Mouse (Mus musculus) heart, postnatal 0 days (tissue): ENCODE data around the gene Glrb. TPM values are rescaled to one million over a fixed set of nuclear protein-coding genes. Genes with fewer than 3 reads are reported as not detected.

Experiments
- ATAC-seq: fragments of 200-750 bp; cut with Nextera tagmentation; 2 replicates; pipeline ENCODE4 v1.8.0; 2017; ENCODE audit warnings: low read depth, moderate number of reproducible peaks, moderate library complexity; ENCODE audit not compliant: insufficient read depth
- DNase-seq: peaks from one replicate; pipeline ENCODE4 v3.0.0-alpha.2; 2016; ENCODE audit warnings: low spot score
- H3K27ac ChIP-seq: fragments of 300-500 bp; sonication (generic); 2 replicates; pipeline ENCODE4 v1.5.1; 2014; ENCODE audit warnings: low read depth, mild to moderate bottlenecking
- H3K27me3 ChIP-seq: fragments of 300-500 bp; sonication (generic); 2 replicates; pipeline ENCODE4 v1.6.1; 2014; ENCODE audit warnings: low read length, mixed read lengths; ENCODE audit not compliant: control insufficient read depth, insufficient read depth
- H3K36me3 ChIP-seq: fragments of 300-500 bp; sonication (generic); replicated peaks from 2 replicates; pipeline ENCODE4 v1.6.1; 2014; ENCODE audit warnings: low read length, mixed read lengths; ENCODE audit not compliant: control insufficient read depth, insufficient read depth
- H3K4me1 ChIP-seq: fragments of 300-500 bp; sonication (generic); 2 replicates; pipeline ENCODE4 v1.6.1; 2014; ENCODE audit warnings: antibody characterized with exemption; ENCODE audit not compliant: control insufficient read depth, insufficient read depth
- H3K4me2 ChIP-seq: fragments of 300-500 bp; sonication (generic); 2 replicates; pipeline ENCODE4 v1.6.1; 2014; ENCODE audit warnings: low read depth, mild to moderate bottlenecking, low read length, moderate library complexity
- H3K4me3 ChIP-seq: fragments of 300-500 bp; sonication (generic); 2 replicates; pipeline ENCODE4 v1.5.1; 2014; ENCODE audit warnings: low read depth, low read length
- H3K9ac ChIP-seq: fragments of 300-500 bp; sonication (generic); replicated peaks from 2 replicates; pipeline ENCODE4 v1.6.1; 2014; ENCODE audit warnings: low read depth, low read length, mixed read lengths
- H3K9me3 ChIP-seq: fragments of 300-500 bp; sonication (generic); replicated peaks from 2 replicates; pipeline ENCODE4 v1.6.1; 2016; ENCODE audit warnings: low read length; ENCODE audit not compliant: control insufficient read depth
- CTCF ChIP-seq: IDR thresholded peaks from 2 replicates; pipeline ENCODE4 v1.5.1; 2016; ENCODE audit warnings: antibody characterized with exemption, control low read depth, low read depth
- EP300 ChIP-seq: IDR thresholded peaks from 2 replicates; pipeline ENCODE4 v1.6.1; 2016; ENCODE audit warnings: antibody characterized with exemption, low read depth
- WGBS: fragments of 180-500 bp; shearing (Covaris S2); extraction: QIAGEN DNeasy Blood & Tissue Kit; methylation state at CpG from one replicate; pipeline ENCODE4 v1.1.7; 2014; 5-methylcytosine and 5-hydroxymethylcytosine counted together
- polyA plus RNA-seq: library from polyadenylated mRNA; unstranded; fragments of >200 nt; fragmentation: Nextera tagmentation; extraction: Ambion mirVana; gene quantifications from 2 replicates; pipeline ENCODE4 v1.2.1, GENCODE M21; 2015
- total RNA-seq: library from RNA; depleted of rRNA; stranded (reverse); fragments of >200 nt; gene quantifications from 2 replicates; pipeline ENCODE4 v1.2.3, GENCODE M21; 2014; ENCODE audit warnings: low replicate concordance

The Glrb gene
- total and polyA plus RNA-seq, 2 experiments from 2014 or later, result 0.25 to 0.53 TPM

GRCm38 (mm10) chr3:80878571-80878970 is 34.9 kb downstream of the Glrb start:
- no peaks in the 10 kb centered on the region for H3K36me3 ChIP-seq
- H3K27me3 ChIP-seq, result no peaks in the 10 kb centered on the region
- H3K27ac ChIP-seq, result no peak overlapping the region
- DNase-seq (no peak), ATAC-seq (no peak)
- no peak overlapping the region for H3K9ac ChIP-seq
- no peak for TF ChIP-seq EP300
- no peak for TF ChIP-seq CTCF
- H3K4me2 ChIP-seq, result no peak overlapping the region
- no peaks in the 10 kb centered on the region for H3K9me3 ChIP-seq
- WGBS, result 25% methylated on average over 5 of the region's 5 CpGs
- H3K4me3 ChIP-seq, result no peak overlapping the region
- no peaks in the 10 kb centered on the region for H3K4me1 ChIP-seq

GRCm38 (mm10) chr3:80874690-80875353 is 38.6 kb downstream of the Glrb start:
- no peak overlapping the region for H3K27ac ChIP-seq
- DNase-seq (no peak), ATAC-seq (no peak)
- no peaks in the 10 kb centered on the region for H3K4me1 ChIP-seq
- H3K4me3 ChIP-seq, result no peak overlapping the region
- no peaks in the 10 kb centered on the region for H3K9me3 ChIP-seq
- no peak overlapping the region for H3K9ac ChIP-seq
- WGBS, result 83% methylated on average over 7 of the region's 7 CpGs
- TF ChIP-seq CTCF, result no peak
- no peak for TF ChIP-seq EP300
- H3K4me2 ChIP-seq, result no peak overlapping the region
- H3K36me3 ChIP-seq, result no peaks in the 10 kb centered on the region
- no peaks in the 10 kb centered on the region for H3K27me3 ChIP-seq

DNA sequence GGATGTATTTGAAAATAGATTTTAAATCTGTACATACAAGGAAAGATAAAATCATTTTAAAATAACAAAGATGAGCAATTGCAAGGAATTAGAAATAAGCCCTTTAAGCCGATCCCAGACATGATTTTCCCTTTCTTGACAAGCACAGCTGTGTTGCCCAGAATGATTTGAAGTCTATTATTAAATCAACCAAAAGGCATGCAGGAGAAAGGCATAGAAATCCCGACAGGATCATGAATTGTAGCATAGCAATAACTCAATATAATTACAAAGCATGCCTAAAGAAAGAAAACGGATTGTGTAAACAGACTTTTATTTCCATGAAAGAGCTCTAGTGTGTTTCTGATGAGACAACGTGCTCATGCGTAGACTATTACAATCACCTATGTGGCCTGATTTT is 39.4 kb downstream of the Glrb start:
- no peak overlapping the region for H3K4me3 ChIP-seq
- 82% methylated on average over 5 of the region's 5 CpGs for WGBS
- no peaks in the 10 kb centered on the region for H3K36me3 ChIP-seq
- DNase-seq (no peak), ATAC-seq (no peak)
- H3K27ac ChIP-seq, result no peak overlapping the region
- no peaks in the 10 kb centered on the region for H3K9me3 ChIP-seq
- no peak overlapping the region for H3K4me2 ChIP-seq
- no peaks in the 10 kb centered on the region for H3K27me3 ChIP-seq
- TF ChIP-seq EP300 (no peak), CTCF (no peak)
- no peak overlapping the region for H3K9ac ChIP-seq
- H3K4me1 ChIP-seq, result no peaks in the 10 kb centered on the region

DNA sequence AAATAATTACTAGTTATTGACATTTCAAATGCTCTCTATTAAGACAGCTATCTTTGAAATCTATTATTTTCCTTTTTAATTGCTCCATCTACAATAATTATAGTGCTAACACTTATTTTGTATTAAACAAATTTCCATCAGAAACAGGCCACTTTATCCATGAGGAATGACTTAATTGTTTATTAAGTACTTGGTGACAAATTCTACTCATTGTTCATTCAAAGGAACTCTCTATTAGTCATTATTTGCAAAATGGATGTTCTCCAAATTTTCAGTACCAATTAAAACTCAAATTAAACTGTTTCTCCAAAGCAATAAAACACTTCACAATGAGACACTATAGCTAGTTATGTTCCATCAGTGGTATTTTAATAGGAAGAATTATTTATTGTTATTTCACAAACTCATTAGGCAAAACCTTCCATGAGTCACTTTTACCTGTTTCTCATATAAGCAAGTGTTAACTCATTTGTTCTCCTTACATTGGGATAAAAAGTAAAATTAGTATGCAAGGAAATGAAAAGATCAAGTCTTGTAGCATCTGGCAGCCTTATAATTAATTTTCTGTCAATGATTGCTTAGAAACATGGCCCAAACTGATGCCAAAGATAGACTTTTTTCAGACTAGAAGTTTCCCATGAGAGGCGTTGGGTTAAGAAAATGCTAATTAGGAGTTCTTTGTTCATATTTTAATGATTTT is 41.8 kb downstream of the Glrb start:
- H3K27ac ChIP-seq, result no peak overlapping the region
- WGBS, result 91% methylated on average over 1 of the region's 1 CpGs
- H3K4me2 ChIP-seq, result no peak overlapping the region
- no peaks in the 10 kb centered on the region for H3K9me3 ChIP-seq
- H3K27me3 ChIP-seq, result no peaks in the 10 kb centered on the region
- H3K4me1 ChIP-seq, result no peaks in the 10 kb centered on the region
- no peak for DNase-seq
- H3K9ac ChIP-seq, result no peak overlapping the region
- H3K4me3 ChIP-seq, result no peak overlapping the region
- ATAC-seq, result no peak
- H3K36me3 ChIP-seq, result no peaks in the 10 kb centered on the region
- TF ChIP-seq CTCF, result no peak
- TF ChIP-seq EP300, result no peak

GRCm38 (mm10) chr3:80867328-80867727 is 46.1 kb downstream of the Glrb start:
- Histone ChIP-seq H3K36me3 (no peaks in the 10 kb centered on the region), H3K9ac (no peak overlapping the region), H3K9me3 (no peaks in the 10 kb centered on the region), H3K4me3 (no peak overlapping the region), H3K27me3 (no peaks in the 10 kb centered on the region), H3K4me1 (no peaks in the 10 kb centered on the region), H3K4me2 (no peak overlapping the region), H3K27ac (no peak overlapping the region)
- no peak for DNase-seq
- no peak for ATAC-seq
- no peak for TF ChIP-seq CTCF
- TF ChIP-seq EP300, result no peak
- 61% methylated on average over 3 of the region's 3 CpGs for WGBS
